Mouse (Mus musculus): ENCODE measurements at regions not wholly inside any gene's neighbourhood (a gene's known extent, or its start where the extent isn't known, plus 50 kb on each side); places are given as distances from the start of the nearest gene placed in this dataset.

- Histone ChIP-seq H3K4me2 (no peak overlapping the region), H3K36me3 (no peaks in the 10 kb centered on the region), H3K27me3 (no peaks in the 10 kb centered on the region), H3K9me3 (replicated peaks) (no peaks in the 10 kb centered on the region), H3K27ac (no peak overlapping the region), H3K4me1 (no peaks in the 10 kb centered on the region), H3K4me3 (replicated peaks) (no peak overlapping the region), H3K9ac (no peak overlapping the region)
- no peak for ATAC-seq (replicated peaks; ENCODE audit: low FRiP score)
- 78% methylated on average over 1 of the region's 1 CpGs for WGBS
Observed at GRCm38 (mm10) chr5:126034846-126035245, 503.3 kb downstream of the Tmem132b start.

DNA sequence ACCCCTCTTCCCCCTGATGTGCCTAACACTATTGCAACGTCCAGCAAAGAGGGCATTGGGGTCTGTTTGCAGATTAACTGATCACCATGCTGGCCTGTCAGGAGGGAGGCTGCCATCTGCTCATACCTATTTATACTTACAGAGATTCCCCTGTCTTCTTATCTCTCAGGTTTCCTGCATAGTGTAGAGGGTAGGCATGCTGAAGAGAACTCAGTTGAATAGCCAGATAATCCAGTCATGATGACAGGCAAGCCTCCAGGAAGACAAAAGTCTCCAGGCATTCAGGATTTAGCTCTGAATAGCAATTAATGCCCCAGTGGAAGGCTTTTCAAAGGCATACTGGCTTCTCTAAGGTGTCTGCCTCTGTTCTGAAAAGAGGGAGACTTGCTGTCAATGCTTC is 505.1 kb downstream of the Tmem132b start:
- no peak for ATAC-seq (replicated peaks; ENCODE audit: low FRiP score)
- 31% methylated on average over 1 of the region's 1 CpGs for WGBS
- H3K27me3 ChIP-seq = no peaks in the 10 kb centered on the region
- no peak overlapping the region for H3K27ac ChIP-seq
- no peaks in the 10 kb centered on the region for H3K4me1 ChIP-seq
- no peaks in the 10 kb centered on the region for H3K36me3 ChIP-seq
- no peak overlapping the region for H3K9ac ChIP-seq
- H3K4me3 ChIP-seq (replicated peaks) = no peak overlapping the region
- H3K4me2 ChIP-seq = no peak overlapping the region
- no peaks in the 10 kb centered on the region for H3K9me3 ChIP-seq (replicated peaks)

DNA sequence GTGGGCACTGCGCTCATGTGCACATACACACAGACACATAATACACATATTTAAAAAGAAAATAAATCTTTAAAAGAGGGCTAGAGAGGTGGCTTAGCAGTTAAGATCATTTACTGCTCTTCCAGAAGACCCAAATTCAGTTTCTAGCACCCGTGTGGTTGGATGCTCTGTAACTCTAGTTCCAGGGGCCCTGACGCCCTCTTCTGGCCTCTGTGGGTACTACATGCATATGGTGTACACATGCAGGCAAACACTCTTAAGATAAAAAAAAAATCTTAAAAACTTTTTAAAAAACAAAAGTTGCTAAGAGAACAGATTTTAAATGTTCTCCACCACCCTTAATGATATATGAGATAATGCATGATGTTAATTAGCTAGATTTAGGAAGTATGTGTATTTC is 514.2 kb downstream of the Tmem132b start:
- Histone ChIP-seq H3K4me3 (replicated peaks) (no peak overlapping the region), H3K4me2 (no peak overlapping the region), H3K27ac (no peak overlapping the region), H3K36me3 (no peaks in the 10 kb centered on the region), H3K27me3 (no peaks in the 10 kb centered on the region), H3K9ac (no peak overlapping the region), H3K9me3 (replicated peaks) (no peaks in the 10 kb centered on the region), H3K4me1 (no peaks in the 10 kb centered on the region)
- ATAC-seq (replicated peaks; ENCODE audit: low FRiP score) = no peak
- 85% methylated on average over 3 of the region's 3 CpGs for WGBS

GRCm38 (mm10) chr5:126063644-126064043 is 532.1 kb downstream of the Tmem132b start:
- Histone ChIP-seq H3K36me3 (no peaks in the 10 kb centered on the region), H3K4me3 (replicated peaks) (no peak overlapping the region), H3K4me2 (no peak overlapping the region), H3K27ac (no peak overlapping the region), H3K27me3 (no peaks in the 10 kb centered on the region), H3K9me3 (replicated peaks) (no peaks in the 10 kb centered on the region), H3K9ac (no peak overlapping the region), H3K4me1 (no peaks in the 10 kb centered on the region)
- ATAC-seq (replicated peaks; ENCODE audit: low FRiP score) = no peak

GRCm38 (mm10) chr5:126079281-126079838 is 547.8 kb downstream of the Tmem132b start:
- H3K36me3 ChIP-seq = no peaks in the 10 kb centered on the region
- H3K27me3 ChIP-seq = no peaks in the 10 kb centered on the region
- WGBS = 45% methylated on average over 7 of the region's 7 CpGs
- no peaks in the 10 kb centered on the region for H3K4me1 ChIP-seq
- no peak overlapping the region for H3K4me3 ChIP-seq (replicated peaks)
- H3K4me2 ChIP-seq = no peak overlapping the region
- H3K27ac ChIP-seq = no peak overlapping the region
- no peaks in the 10 kb centered on the region for H3K9me3 ChIP-seq (replicated peaks)
- ATAC-seq (replicated peaks; ENCODE audit: low FRiP score) = no peak
- no peak overlapping the region for H3K9ac ChIP-seq

DNA sequence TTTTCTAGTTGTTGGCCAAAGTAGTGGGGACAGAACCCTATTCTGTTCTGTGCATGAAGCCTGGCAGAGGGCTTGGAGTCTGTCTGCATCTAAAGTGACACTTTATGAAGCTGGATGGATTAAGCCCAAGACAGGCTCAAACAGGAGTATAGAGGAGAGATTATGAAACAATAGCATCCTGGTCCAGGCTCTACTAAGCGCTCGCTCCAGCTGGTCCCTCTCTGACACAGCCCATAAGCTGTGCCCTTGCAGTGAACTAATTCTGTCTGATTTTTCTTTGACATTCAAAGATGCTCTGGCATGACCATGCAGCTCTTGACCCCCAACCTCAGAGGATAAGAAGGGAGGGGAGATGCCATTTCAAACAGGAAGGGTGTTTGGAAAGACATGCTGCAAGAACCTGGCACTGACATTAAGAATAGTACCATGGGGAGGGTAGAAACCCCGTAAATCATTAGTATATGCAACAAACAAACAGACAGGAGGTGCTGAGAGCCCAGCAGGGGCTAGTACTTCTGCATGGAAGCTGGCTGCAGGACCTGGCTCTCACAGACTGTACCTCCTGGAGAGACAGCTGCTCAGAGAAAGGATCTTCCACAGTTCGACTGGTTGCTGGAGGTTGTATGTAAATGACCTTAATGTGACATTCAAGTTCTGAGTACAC is 556.8 kb downstream of the Tmem132b start:
- no peaks in the 10 kb centered on the region for H3K36me3 ChIP-seq
- no peak overlapping the region for H3K4me2 ChIP-seq
- WGBS = 72% methylated on average over 4 of the region's 4 CpGs
- H3K4me1 ChIP-seq = no peaks in the 10 kb centered on the region
- no peak overlapping the region for H3K27ac ChIP-seq
- no peaks in the 10 kb centered on the region for H3K27me3 ChIP-seq
- no peak overlapping the region for H3K4me3 ChIP-seq (replicated peaks)
- no peaks in the 10 kb centered on the region for H3K9me3 ChIP-seq (replicated peaks)
- no peak overlapping the region for H3K9ac ChIP-seq
- no peak for ATAC-seq (replicated peaks; ENCODE audit: low FRiP score)

GRCm38 (mm10) chr5:126093196-126093595 is 561.6 kb downstream of the Tmem132b start:
- no peaks in the 10 kb centered on the region for H3K27me3 ChIP-seq
- WGBS = 78% methylated on average over 5 of the region's 5 CpGs
- no peak for ATAC-seq (replicated peaks; ENCODE audit: low FRiP score)
- no peak overlapping the region for H3K27ac ChIP-seq
- no peaks in the 10 kb centered on the region for H3K4me1 ChIP-seq
- H3K36me3 ChIP-seq = no peaks in the 10 kb centered on the region
- no peaks in the 10 kb centered on the region for H3K9me3 ChIP-seq (replicated peaks)
- H3K4me2 ChIP-seq = no peak overlapping the region
- H3K9ac ChIP-seq = no peak overlapping the region
- no peak overlapping the region for H3K4me3 ChIP-seq (replicated peaks)

GRCm38 (mm10) chr5:126096616-126097261 is 565.2 kb downstream of the Tmem132b start:
- no peak overlapping the region for H3K27ac ChIP-seq
- WGBS = 77% methylated on average over 6 of the region's 6 CpGs

GRCm38 (mm10) chr5:126097262-126097628 is 565.7 kb downstream of the Tmem132b start:
- Histone ChIP-seq H3K4me1 (no peaks in the 10 kb centered on the region), H3K27me3 (no peaks in the 10 kb centered on the region), H3K9ac (no peak overlapping the region), H3K9me3 (replicated peaks) (no peaks in the 10 kb centered on the region), H3K36me3 (no peaks in the 10 kb centered on the region), H3K4me2 (no peak overlapping the region), H3K27ac (no peak overlapping the region), H3K4me3 (replicated peaks) (no peak overlapping the region)
- no peak for ATAC-seq (replicated peaks; ENCODE audit: low FRiP score)

More at GRCm38 (mm10) chr5:126096616-126097261, 565.2 kb downstream of the Tmem132b start:
- Histone ChIP-seq H3K27me3 (no peaks in the 10 kb centered on the region), H3K4me3 (replicated peaks) (no peak overlapping the region), H3K4me1 (no peaks in the 10 kb centered on the region), H3K36me3 (no peaks in the 10 kb centered on the region), H3K9me3 (replicated peaks) (no peaks in the 10 kb centered on the region), H3K4me2 (no peak overlapping the region), H3K9ac (no peak overlapping the region)
- ATAC-seq (replicated peaks; ENCODE audit: low FRiP score) = no peak

DNA sequence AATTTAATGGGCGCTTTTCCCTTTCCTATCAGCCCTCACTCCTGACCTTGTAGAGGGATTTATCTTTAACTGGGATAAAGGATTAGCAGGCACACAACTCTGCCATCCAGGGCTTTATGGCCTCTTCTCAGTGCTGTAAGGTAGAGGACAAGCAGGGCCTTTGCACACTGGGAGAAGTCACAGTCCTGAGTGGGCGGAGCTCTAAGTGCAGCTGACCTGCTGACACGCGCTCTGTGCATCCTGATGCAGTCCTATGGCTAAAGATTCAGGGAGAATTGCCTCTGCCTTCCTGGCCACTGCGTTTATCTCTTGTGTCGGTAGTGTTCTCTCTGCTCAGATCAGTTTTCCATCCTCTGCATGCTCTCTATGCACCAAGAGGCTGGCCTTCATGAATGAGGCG is 566.9 kb downstream of the Tmem132b start:
- no peak overlapping the region for H3K27ac ChIP-seq
- H3K4me3 ChIP-seq (replicated peaks) = no peak overlapping the region
- WGBS = 80% methylated on average over 7 of the region's 7 CpGs
- H3K9ac ChIP-seq = no peak overlapping the region
- H3K9me3 ChIP-seq (replicated peaks) = no peaks in the 10 kb centered on the region
- H3K36me3 ChIP-seq = no peaks in the 10 kb centered on the region
- no peaks in the 10 kb centered on the region for H3K27me3 ChIP-seq
- no peak for ATAC-seq (replicated peaks; ENCODE audit: low FRiP score)
- H3K4me1 ChIP-seq = no peaks in the 10 kb centered on the region
- H3K4me2 ChIP-seq = no peak overlapping the region

DNA sequence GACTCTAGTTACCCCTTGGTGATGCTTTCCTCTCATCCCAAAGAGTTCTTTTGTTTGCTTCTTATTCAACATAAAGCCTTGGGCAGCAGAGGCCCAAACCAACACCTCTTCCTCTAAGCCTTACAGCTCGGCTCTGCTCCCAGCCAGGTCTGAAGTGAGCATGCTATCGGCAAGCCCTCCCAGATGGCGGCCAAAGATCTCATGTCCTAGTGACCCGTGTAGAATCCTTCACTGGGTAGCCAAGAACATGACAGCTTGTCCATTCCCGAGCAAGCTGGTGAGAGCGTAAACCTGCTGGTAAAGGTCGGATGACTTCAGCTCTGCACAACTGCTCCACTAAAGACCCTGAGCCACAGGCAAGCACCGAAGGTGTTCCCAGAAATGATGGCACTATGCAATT is 568.4 kb downstream of the Tmem132b start:
- Histone ChIP-seq H3K27me3 (no peaks in the 10 kb centered on the region), H3K27ac (no peak overlapping the region), H3K9me3 (replicated peaks) (no peaks in the 10 kb centered on the region), H3K9ac (no peak overlapping the region), H3K4me2 (no peak overlapping the region), H3K4me3 (replicated peaks) (no peak overlapping the region), H3K36me3 (no peaks in the 10 kb centered on the region), H3K4me1 (no peaks in the 10 kb centered on the region)
- 80% methylated on average over 8 of the region's 8 CpGs for WGBS
- no peak for ATAC-seq (replicated peaks; ENCODE audit: low FRiP score)

GRCm38 (mm10) chr5:126104464-126104863 is 572.9 kb downstream of the Tmem132b start:
- ATAC-seq (replicated peaks; ENCODE audit: low FRiP score) = no peak
- no peak overlapping the region for H3K4me3 ChIP-seq (replicated peaks)
- no peaks in the 10 kb centered on the region for H3K27me3 ChIP-seq
- H3K9ac ChIP-seq = no peak overlapping the region
- no peaks in the 10 kb centered on the region for H3K9me3 ChIP-seq (replicated peaks)
- no peak overlapping the region for H3K4me2 ChIP-seq
- 79% methylated on average over 5 of the region's 5 CpGs for WGBS
- no peaks in the 10 kb centered on the region for H3K36me3 ChIP-seq
- no peaks in the 10 kb centered on the region for H3K4me1 ChIP-seq
- no peak overlapping the region for H3K27ac ChIP-seq

DNA sequence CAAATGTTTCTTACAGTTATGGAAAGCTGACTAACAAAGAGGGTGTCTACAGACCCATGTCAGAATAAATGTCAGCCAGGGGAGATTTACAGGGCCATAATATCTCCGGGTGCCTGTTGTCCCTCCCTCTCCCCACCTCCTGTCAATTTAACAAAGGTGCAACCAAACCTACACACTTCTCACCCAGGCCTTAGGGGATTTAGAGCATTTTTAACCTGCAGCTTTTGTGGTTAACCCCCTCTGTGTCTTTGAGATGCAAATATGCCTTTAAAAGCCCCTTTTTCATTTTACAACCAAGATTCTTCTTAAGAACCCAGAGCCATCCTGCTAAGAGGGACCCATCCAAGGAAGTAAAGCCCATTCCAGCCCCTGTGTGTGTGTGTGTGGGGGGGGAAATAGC is 573.3 kb downstream of the Tmem132b start:
- Histone ChIP-seq H3K4me1 (no peaks in the 10 kb centered on the region), H3K27me3 (no peaks in the 10 kb centered on the region), H3K9ac (no peak overlapping the region), H3K4me3 (replicated peaks) (no peak overlapping the region), H3K27ac (no peak overlapping the region), H3K36me3 (no peaks in the 10 kb centered on the region), H3K9me3 (replicated peaks) (no peaks in the 10 kb centered on the region), H3K4me2 (no peak overlapping the region)
- no peak for ATAC-seq (replicated peaks; ENCODE audit: low FRiP score)
- 34% methylated on average over 1 of the region's 1 CpGs for WGBS

Measured in kidney, embryonic 15.5 days (tissue).